Mouse (Mus musculus): Measurements from ENCODE around the gene Rapgef6. TPM values are rescaled to one million over a fixed set of nuclear protein-coding genes. Genes with fewer than 3 reads are reported as not detected.
A peak's percentile ranks its signal among the peaks of the same experiment; 100 is the strongest.

Gene Rapgef6
- total RNA-seq (2021): 1 to 10 TPM; 8.1 to 8.6 TPM
- long read RNA-seq, experiment 1, full-length matches to known transcripts: 1 of 1 reads
- long read RNA-seq, experiment 1, partial matches to known transcripts: 0 of 1 reads
- long read RNA-seq, experiment 1, other reads (novel, unspliced or antisense): 0 of 1 reads
- long read RNA-seq, experiment 2, partial matches to known transcripts: 0 of 1 reads
- long read RNA-seq, experiment 2, other reads (novel, unspliced or antisense): 1 of 1 reads

DNA sequence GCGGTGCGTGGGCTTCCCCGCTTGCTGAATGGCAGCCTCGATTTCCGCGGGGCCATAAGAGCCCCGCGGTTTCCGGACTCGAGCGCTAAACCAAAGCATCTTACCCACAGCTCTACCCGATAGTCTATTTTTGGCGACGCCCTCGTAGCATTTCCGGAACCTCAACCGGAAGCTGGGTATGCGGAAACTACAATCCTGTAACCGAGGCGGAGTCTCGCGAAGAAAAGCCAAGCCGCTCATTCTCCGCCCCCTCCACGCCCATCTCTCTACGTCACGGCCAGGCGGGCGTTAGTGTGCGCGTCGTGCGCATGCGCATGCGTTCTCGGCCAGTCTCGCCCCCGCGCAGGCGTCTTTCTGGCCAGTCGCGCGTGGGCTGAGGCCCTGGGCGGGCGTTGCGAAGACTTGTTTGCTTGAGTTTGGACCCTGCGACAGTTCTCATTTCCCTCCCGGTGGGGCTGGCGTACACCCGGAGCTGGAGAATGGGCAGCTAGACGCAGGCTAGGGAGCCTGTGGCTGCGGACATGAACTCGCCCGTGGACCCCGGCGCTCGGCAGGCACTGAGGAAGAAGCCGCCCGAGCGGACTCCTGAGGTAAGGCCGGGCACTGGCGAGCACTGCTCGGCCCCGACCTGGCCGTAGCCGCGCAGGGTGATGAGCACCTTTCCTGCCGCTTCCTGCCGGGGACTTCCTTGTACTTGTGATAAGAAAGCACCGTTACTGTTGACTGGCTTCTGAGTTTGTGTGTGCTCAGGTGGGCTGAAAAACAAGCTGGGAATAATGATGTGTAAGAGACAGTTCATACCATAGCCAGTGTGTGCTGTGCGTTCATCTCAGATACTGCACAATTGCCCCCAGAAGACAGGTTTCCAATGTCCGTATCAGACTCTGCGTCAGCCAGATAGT lies at the start of gene Rapgef6:
TSS of gene Rapgef6 (plus strand) at position 319 of the 902 bp plus-strand sequence.
- intact Hi-C loops (cut with DNase I; ENCODE audit: low total_unique reads): no loop called here

DNA sequence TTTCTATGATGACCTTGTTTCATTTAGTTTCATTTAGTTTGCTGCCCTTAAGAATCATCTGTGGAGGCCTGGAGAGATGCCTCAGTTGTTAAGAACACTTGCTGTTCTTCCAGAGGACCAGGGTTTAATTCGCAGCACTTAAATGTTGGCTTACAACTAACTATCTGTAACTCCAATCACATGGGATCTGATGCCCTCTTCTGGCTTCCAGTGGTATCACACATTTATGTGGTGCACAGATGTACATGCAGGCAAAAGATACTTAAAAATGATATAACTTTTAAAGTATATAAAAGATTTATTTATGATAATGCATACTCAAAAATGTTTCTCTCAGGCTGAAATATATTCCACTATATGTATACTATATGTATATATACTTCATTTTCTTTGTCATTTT lies 44.2 kb upstream of the Rapgef6 start:
- intact Hi-C loops (cut with DNase I; ENCODE audit: low total_unique reads): no loop called here
- no peak for DNase-seq

More for the DNA sequence above, at the start of gene Rapgef6:
- peak; percentile 98 for DNase-seq

DNA sequence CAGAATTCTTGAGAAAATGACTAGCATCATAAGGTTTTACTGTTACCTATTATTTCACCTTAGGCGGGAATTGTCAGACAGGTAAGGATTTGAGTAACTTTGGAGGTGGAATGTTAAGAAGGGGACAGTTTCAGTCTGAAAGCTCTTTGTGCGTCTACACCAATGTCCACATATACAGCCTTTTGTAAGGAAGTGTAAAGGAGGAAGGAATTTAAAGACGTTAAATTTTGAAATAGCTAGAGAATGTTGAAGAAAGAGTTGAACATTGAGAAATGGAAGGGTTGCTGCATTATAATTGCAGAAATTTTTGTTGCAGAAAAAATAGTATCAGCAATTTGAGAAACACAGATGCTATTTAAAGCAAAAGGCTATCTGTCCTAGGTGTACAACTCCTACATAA lies 36.6 kb upstream of the Rapgef6 start:
- DNase-seq: no peak
- intact Hi-C loops (cut with DNase I; ENCODE audit: low total_unique reads): no loop called here

DNA sequence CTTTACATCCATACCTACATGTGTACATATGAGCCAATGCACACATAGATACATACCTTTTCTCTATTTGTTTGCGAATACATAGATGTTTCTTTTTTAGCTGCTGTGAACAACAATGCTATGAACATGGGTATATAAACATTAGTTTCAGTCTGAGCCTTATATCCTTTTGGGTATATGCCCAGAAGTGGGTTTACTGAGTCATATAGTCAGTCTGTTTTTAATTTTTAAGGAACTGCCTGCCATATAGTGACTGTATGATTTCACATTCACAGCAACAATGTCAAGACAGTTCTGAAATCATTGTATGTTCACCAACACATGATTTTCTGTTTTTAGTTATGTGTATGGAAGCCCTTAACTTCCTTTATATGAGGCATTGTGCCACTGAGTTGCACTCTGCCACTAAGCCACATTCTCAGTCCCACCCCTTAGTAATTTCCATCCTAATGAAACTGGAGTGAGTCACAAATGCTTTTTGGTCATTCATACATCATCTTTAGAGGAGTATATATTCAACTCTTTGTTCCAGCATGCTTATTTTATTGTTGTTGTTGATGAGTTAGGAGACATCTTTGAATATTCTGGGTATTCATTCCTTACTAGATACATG lies 30.6 kb upstream of the Rapgef6 start:
- DNase-seq: no peak
- intact Hi-C loops (cut with DNase I; ENCODE audit: low total_unique reads): no loop called here

DNA sequence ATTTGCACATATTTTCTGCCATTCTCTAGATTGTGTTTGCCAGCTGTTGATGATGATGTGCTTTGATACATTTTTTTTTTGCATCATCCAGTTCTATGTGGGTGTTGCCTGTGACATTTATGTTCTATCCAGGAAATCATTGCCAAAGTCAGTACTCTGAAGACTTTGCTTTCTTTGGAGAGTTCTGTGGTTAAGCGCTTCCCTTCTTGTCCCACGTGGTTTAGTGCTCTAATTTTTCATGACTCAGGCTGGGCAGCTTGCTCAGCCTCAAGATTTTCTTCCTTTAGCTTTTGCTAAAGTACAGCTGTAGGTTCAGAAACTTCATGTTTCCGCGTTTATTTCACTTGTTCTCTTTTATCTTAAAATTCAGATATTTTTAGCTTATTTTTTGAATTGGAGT lies 30.1 kb upstream of the Rapgef6 start:
- DNase-seq: no peak
- intact Hi-C loops (cut with DNase I; ENCODE audit: low total_unique reads): no loop called here

DNA sequence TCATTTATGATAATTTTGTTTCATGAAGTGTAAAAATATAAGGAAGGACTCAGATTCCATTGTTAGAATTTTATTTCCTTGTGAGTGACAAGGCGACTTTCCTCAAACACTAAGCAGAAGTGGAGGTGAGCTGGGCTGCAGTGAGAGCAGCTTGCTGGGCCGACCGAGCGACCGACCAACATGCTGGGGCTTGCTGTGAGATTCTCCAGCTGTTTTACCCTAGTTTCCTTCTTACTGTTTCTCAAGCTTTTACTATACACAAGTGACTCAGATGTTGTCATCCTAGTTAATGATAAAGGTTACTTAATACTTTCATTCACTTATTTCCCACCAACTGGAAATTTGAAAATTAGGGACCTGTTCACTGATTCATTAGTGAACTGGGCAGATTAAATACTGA lies 22.8 kb upstream of the Rapgef6 start:
- no peak for DNase-seq
- intact Hi-C loops (cut with DNase I; ENCODE audit: low total_unique reads): no loop called here

DNA sequence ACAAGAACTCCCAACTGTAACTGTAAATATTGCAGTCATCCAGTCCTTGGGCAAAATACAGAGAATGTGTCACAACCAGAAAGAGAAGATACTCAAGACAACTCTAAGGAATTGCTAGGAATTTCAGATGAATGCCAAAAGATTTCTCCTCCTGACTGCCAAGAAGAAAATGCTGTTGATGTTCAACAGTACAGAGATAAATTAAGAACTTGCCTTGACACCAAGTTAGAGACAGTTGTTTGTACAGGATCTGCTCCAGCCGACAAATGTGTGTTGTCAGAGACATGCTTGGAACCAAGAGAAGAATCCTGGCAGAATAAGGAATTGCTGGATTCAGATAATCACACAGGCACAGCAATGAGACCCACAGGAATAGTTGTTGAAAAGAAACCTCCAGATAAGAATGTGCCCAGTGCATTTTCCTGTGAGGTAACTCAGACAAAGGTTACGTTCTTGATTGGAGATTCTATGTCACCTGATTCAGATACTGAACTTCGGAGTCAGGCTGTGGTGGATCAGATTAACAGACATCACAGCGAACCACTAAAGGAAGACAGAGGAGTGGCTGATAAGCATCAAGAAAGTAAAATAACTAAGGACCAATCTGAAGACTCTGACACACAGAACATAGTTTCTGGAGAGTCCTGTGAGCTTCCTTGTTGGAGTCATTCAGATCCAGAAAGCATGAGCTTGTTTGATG lies 20.0 kb upstream of the Rapgef6 start:
- intact Hi-C loops (cut with DNase I; ENCODE audit: low total_unique reads): no loop called here
- no peak for DNase-seq

DNA sequence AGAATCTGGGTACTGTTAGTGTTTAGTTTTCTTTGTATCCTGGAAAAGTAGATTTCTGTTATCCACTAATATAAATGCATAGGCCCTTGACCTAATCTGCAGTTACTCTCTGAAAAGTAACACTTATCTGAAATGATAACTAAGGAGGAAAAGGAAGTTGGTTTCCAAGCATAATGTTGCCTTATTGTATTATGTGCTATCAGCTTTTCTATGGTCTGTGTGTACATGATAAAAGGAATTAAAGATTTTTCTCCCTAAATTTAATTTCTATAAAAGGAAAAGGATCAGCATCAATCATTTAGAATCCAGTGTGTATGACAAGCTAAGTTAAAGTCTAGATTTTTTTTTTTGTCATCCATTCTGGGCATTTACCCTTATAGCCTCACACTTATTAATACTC lies 9.1 kb upstream of the Rapgef6 start:
- no peak for DNase-seq
- intact Hi-C loops (cut with DNase I; ENCODE audit: low total_unique reads): no loop called here

DNA sequence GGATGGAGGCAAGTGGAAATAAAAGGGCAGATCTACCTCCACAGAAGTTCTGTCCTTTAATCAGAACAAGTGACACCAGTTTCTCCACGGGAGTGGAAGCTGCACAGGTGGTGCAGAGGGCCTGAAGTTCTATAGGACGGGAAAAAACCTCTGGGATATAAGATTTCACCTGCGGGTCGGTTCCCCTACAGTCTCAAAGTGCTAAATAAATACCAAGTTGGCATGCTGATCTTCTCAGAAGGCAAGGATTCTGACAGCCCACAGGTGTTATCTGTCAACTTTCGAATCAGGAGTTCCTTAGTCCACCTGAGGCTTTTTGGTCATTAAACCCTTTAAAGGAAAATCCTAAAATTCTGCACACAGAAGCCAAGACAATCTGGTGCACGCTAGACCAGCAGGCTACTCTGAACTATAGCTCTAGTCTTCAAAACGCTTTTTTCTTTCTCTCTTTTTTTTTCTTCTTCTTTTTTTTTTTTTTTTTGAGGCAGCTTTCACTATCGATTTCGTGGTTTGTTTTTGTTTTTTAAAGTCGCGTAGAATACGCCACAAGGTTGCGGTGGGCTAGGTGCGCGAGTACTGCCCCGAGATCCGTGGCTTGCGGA lies 619 bp upstream of the Rapgef6 start:
- intact Hi-C loops (cut with DNase I; ENCODE audit: low total_unique reads): no loop called here
- no peak for DNase-seq

DNA sequence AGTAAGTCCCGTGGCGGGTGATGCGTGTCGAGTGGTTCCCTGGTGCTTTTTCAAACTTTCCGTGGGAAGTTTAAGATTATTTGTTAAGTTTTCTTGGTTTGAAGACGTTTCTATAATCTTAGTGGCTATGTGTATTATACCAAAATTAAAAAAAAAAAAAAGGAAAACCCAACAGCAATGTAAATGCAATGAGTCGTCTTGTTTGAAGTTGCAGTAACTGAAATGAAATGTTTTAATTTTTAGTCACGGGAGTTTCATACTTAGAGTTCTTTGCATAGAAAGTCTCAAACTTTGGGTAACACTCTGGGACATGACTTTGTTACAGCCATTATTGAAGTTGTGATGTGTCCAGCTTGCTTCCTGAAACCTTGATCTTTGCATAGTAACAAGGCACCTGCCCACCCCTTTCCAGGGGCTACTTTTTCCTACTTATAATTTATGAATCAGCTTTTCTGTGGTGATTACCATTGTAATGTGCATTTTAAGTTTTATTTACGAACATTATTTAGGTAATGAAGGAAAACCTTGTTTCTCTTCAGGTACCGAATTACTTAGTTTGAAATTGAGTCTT lies 869 bp downstream of the Rapgef6 start:
- intact Hi-C loops (cut with DNase I; ENCODE audit: low total_unique reads): no loop called here
- no peak for DNase-seq

DNA sequence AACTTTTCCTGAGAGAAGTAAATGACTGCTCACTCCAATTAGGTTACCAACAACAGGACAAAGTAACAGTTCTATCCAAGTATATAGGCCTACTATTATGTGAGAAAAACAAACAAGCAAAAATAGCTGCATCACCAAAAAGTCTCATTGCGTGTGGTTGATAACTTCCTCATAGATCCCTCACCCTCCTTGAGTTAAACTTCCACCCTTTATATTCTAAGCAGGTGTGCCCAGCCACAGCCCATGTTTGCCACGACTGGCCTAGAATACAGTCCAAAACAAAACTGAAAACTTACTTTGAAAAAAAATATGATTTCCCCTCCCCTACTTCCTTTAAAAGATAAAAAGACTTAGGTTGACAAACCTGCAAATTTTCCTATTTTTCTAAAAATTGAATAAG lies 5.4 kb downstream of the Rapgef6 start:
- no peak for DNase-seq
- intact Hi-C loops (cut with DNase I; ENCODE audit: low total_unique reads): no loop called here

DNA sequence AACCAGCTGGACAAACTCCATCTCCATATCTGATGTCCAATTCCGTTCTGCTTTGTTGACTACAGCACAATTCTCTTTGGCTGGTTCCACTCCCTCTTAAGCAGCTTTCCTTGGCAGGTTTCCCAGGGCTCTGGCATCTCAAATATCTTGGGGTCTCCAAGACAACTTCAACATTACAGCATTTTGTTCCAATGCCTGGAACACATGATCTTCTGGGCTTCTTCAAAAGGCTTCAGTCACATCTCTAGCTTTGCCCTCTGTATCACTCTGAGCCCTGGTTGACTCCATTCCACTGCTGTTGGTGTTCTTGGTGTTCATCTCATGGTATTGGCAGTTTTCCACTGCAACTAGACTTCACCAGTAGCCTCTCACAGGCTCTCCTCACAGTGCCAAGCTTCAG lies 7.7 kb downstream of the Rapgef6 start:
- peak; percentile 29 for DNase-seq
- intact Hi-C loops (cut with DNase I; ENCODE audit: low total_unique reads): no loop called here

DNA sequence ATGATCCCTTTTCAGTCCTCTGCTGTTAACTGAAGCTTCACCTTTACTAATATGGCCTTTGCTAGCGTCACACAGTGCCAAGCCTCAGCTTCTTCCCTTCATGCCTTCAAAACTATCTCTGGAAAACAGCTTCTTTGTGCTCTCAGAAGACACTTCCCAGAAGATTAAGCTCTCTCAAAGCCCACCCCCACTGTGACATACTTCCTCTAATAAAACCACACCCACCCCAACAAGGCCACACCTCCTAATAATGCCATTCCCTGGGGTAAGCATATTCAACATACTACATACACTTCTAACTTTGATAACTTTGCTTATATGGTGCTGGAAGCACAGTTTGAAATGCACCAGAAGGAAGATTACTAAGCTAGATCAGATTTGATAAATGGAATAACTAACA lies 8.3 kb downstream of the Rapgef6 start:
- no peak for DNase-seq
- intact Hi-C loops (cut with DNase I; ENCODE audit: low total_unique reads): no loop called here

DNA sequence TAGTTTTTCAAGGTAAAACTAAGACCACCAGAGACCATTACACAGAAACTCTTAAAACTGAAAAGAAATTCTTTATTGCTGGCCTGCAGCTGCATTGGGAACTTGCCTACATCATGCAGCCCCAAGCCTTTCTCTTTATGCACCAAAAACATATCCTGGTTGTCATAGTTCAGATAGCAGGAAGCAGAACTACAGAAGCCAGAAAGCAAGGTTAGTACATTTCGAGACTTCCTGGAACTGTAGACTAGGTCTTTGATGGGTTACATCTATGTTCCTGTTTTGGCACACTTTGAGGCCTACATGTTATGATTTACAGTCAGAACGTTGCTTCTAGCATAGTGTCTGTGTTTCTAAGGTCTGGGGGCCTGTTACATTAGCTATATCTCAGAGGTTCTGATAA lies 11.2 kb downstream of the Rapgef6 start:
- intact Hi-C loops (cut with DNase I; ENCODE audit: low total_unique reads): no loop called here
- DNase-seq: no peak

DNA sequence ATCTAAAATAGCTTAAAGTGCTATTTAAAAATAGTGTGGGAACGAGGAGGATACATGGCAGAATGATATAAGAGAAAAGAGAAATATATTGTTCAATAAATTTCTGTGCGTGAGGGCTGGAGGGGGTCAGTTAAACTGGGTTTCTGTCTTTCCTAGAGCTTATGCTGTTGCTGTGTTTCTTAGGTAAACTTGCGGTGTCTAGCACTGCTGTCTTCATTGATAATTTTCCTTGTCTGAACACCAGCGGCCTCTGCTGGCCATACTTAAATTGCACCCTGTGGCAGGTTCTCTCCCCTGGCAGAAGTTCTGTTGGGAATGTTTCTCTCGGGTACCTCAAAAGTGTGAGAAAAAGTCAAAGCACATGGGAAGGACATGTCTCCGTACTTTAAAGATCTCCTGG lies 12.2 kb downstream of the Rapgef6 start:
- peak; percentile 63 for DNase-seq
- intact Hi-C loops (cut with DNase I; ENCODE audit: low total_unique reads): no loop called here

DNA sequence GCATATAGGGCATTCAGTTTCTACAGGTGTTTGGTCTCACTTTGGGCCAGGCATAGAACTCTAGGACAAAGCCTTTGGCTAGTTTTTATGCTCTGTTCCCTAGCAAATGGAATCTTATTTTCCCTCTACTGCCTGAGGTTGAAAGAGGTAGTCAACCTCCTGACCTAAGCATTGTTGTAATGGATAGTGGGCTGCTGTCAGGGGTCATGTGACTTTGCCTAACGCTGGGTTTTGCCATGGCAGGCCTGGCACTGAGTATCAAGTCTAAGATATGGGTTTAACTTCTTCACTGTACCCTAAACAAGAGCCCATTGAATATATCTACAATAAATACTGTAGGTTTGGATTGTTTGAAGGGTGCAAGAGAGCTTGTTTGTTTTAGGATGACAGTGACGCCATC lies 16.4 kb downstream of the Rapgef6 start:
- intact Hi-C loops (cut with DNase I; ENCODE audit: low total_unique reads): no loop called here
- DNase-seq: no peak

DNA sequence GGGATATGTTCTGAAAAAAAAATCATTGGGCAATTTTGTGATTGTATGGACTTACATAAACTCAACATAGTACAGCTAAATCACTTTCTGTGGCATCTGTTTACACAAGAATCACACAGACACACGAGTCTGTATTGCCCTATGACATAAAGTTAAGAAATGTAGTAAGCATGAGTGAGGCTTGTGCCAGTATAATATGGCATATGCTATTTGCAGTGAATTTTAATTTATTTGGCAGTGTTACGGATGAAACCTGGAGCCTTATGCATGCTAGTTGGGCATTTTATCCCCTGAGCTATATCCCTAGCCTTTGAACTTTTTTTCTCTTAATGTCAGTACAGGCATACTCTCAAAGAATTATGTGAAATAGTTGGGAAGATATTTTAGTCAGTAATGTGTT lies 16.8 kb downstream of the Rapgef6 start:
- no peak for DNase-seq
- intact Hi-C loops (cut with DNase I; ENCODE audit: low total_unique reads): no loop called here

DNA sequence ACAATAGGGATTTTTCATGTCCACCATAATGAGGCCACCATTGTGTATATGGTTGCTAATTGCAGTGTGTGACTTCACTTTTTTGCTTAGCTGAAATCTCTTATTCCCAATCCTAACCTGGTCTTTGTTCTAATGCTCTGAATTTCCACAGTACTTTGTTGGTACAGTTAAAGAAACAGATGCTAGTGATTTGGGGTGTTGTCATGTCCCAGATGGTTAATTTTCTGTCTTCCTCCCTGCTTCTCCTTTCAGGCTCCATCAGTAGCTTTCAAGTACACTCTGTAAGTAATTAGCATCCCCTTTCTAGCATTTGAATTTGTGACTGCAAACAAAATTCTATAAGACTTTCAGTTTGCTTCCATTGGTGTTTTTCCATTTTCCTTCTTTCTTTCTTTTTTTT lies 17.7 kb downstream of the Rapgef6 start:
- DNase-seq: no peak
- intact Hi-C loops (cut with DNase I; ENCODE audit: low total_unique reads): no loop called here

DNA sequence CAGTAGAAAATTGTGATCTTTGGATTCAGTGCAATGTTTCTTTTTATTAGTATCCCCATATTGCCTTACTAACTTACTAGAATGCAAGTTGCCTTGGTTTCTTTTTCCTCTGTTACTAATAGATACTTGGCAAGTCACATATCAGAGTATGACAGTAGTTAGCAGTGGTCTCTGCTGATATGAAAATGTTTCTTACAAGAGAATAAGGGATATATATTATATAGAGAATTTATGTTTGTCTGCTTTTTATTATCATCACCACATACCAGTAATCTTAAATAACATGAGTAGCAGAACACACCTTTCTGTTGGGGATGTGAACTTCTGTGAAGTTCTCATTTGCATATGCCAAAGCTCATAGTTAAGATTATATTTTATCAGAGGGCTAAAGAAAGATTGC lies 19.8 kb downstream of the Rapgef6 start:
- DNase-seq: no peak
- intact Hi-C loops (cut with DNase I; ENCODE audit: low total_unique reads): no loop called here

DNA sequence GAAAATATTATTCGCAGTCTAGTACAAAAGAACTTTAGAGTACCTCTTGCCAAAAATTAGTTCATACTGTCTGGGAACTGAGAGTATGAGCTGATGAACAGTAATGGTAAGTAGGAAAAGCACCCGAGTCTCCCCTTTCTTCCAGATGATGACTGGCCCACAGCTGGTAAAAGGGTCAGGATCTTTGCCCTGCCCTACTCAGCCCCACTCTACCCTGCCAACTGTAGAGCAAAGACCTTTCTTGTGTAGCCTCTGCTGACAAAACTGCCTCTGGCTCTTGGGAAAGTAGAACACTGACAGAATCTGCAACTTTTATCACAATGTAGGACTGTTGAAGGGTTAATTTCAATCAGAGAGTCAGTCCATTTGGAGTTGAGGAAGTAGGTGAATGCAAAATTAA lies 32.3 kb downstream of the Rapgef6 start:
- intact Hi-C loops (cut with DNase I; ENCODE audit: low total_unique reads): no loop called here
- DNase-seq: no peak
